Mouse (Mus musculus) forebrain, embryonic 14.5 days (tissue): ENCODE measurements at regions not wholly inside any gene's neighbourhood (a gene's known extent, or its start where the extent isn't known, plus 50 kb on each side); places are given as distances from the start of the nearest gene placed in this dataset.
A peak's percentile ranks its signal among the peaks of the same experiment; 100 is the strongest.

Experiments
- ATAC-seq: fragments of 200-750 bp; cut with Nextera tagmentation; 2 replicates; pipeline ENCODE4 v1.8.0; 2017; ENCODE audit warnings: mild to moderate bottlenecking, moderate library complexity
- DNase-seq: peaks from one replicate; pipeline ENCODE4 v3.0.0-alpha.2; 2015; ENCODE audit warnings: low spot score
- H3K27ac ChIP-seq: fragments of 300-500 bp; sonication (generic); 2 replicates; pipeline ENCODE4 v1.5.1; 2014; ENCODE audit warnings: low read depth, mild to moderate bottlenecking, control low read depth, low read length, moderate library complexity
- H3K27me3 ChIP-seq: fragments of 300-500 bp; sonication (generic); replicated peaks from 2 replicates; pipeline ENCODE4 v1.6.1; 2014; ENCODE audit warnings: low read length, control low read depth, mixed read lengths; ENCODE audit not compliant: control insufficient read depth, insufficient read depth
- H3K36me3 ChIP-seq: fragments of 300-500 bp; sonication (generic); 2 replicates; pipeline ENCODE4 v1.6.1; 2014; ENCODE audit warnings: low read length, control low read depth; ENCODE audit not compliant: control insufficient read depth, insufficient read depth
- H3K4me1 ChIP-seq: fragments of 300-500 bp; sonication (generic); 2 replicates; pipeline ENCODE4 v1.6.1; 2014; ENCODE audit warnings: antibody characterized with exemption, low read length, control low read depth; ENCODE audit not compliant: control insufficient read depth, insufficient read depth
- H3K4me2 ChIP-seq: fragments of 300-500 bp; sonication (generic); 2 replicates; pipeline ENCODE4 v1.6.1; 2014; ENCODE audit warnings: mild to moderate bottlenecking, control low read depth, low read length
- H3K4me3 ChIP-seq: fragments of 300-500 bp; sonication (generic); 2 replicates; pipeline ENCODE4 v1.5.1; 2014; ENCODE audit warnings: low read depth, low read length, control low read depth
- H3K9ac ChIP-seq: fragments of 300-500 bp; sonication (generic); 2 replicates; pipeline ENCODE4 v1.6.1; 2014; ENCODE audit warnings: mild to moderate bottlenecking, low read length, control low read depth, moderate library complexity
- H3K9me3 ChIP-seq: fragments of 300-500 bp; sonication (generic); replicated peaks from 2 replicates; pipeline ENCODE4 v1.6.1; 2016; ENCODE audit warnings: low read length, control low read depth, mixed read lengths; ENCODE audit not compliant: control insufficient read depth
- whole genome bisulfite sequencing: fragments of 180-500 bp; shearing (Covaris S2); extraction: QIAGEN DNeasy Blood & Tissue Kit; methylation state at CpG from one replicate; pipeline ENCODE4 v1.1.7; 2014; 5-methylcytosine and 5-hydroxymethylcytosine counted together

- DNase-seq (peak; percentile 93), ATAC-seq (peak; percentile 89)
- H3K9ac ChIP-seq = no peak overlapping the region
- peak overlapping the region; percentile 36; the same call in 1 of the 2 replicates for H3K4me2 ChIP-seq
- no peaks in the 10 kb centered on the region for H3K27me3 ChIP-seq
- no peak overlapping the region for H3K4me3 ChIP-seq
- H3K36me3 ChIP-seq = no peaks in the 10 kb centered on the region
- H3K9me3 ChIP-seq = no peaks in the 10 kb centered on the region
- WGBS = 9% methylated on average over 8 of the region's 8 CpGs
- H3K4me1 ChIP-seq = peaks cover 19% of the 10 kb centered on the region
- H3K27ac ChIP-seq = peak overlapping the region; percentile 82
Observed at GRCm38 (mm10) chr13:101233181-101233842, 400.1 kb upstream of the Slc30a5 start.

- WGBS = 92% methylated on average over 4 of the region's 4 CpGs
- no peaks in the 10 kb centered on the region for H3K9me3 ChIP-seq
Observed at GRCm38 (mm10) chr13:101229861-101230260, 396.6 kb upstream of the Slc30a5 start.

GRCm38 (mm10) chr13:101225366-101225765 is 392.1 kb upstream of the Slc30a5 start:
- Histone ChIP-seq H3K9ac (no peak overlapping the region), H3K27me3 (no peaks in the 10 kb centered on the region), H3K4me1 (0 out of 2 replicates have a peak, but pooled peaks cover 2% of the 10 kb centered on the region), H3K36me3 (no peaks in the 10 kb centered on the region), H3K4me2 (no peak overlapping the region), H3K4me3 (no peak overlapping the region), H3K27ac (no peak overlapping the region), H3K9me3 (no peaks in the 10 kb centered on the region)
- ATAC-seq = no peak
- WGBS = 65% methylated on average over 2 of the region's 2 CpGs
- DNase-seq = no peak

More at GRCm38 (mm10) chr13:101229861-101230260, 396.6 kb upstream of the Slc30a5 start:
- no peak for ATAC-seq
- Histone ChIP-seq H3K36me3 (no peaks in the 10 kb centered on the region), H3K4me3 (no peak overlapping the region), H3K4me1 (peaks cover 19% of the 10 kb centered on the region), H3K9ac (no peak overlapping the region), H3K27me3 (no peaks in the 10 kb centered on the region), H3K27ac (no peak overlapping the region), H3K4me2 (no peak overlapping the region)
- DNase-seq = no peak

GRCm38 (mm10) chr13:101221331-101222043 is 388.3 kb upstream of the Slc30a5 start:
- H3K36me3 ChIP-seq = no peaks in the 10 kb centered on the region
- no peak overlapping the region for H3K4me3 ChIP-seq
- DNase-seq (no peak), ATAC-seq (no peak)
- 59% methylated on average over 7 of the region's 7 CpGs for WGBS
- H3K27me3 ChIP-seq = no peaks in the 10 kb centered on the region
- no peak overlapping the region for H3K27ac ChIP-seq
- no peaks in the 10 kb centered on the region for H3K9me3 ChIP-seq
- H3K4me2 ChIP-seq = no peak overlapping the region
- peaks cover 17% of the 10 kb centered on the region for H3K4me1 ChIP-seq
- no peak overlapping the region for H3K9ac ChIP-seq

- WGBS = 77% methylated on average over 5 of the region's 5 CpGs
- no peak overlapping the region for H3K27ac ChIP-seq
- H3K4me2 ChIP-seq = no peak overlapping the region
- H3K36me3 ChIP-seq = no peaks in the 10 kb centered on the region
- ATAC-seq (peak; percentile 62; the same call in 1 of the 2 replicates), DNase-seq (peak; percentile 49)
- H3K27me3 ChIP-seq = no peaks in the 10 kb centered on the region
- H3K9me3 ChIP-seq = no peaks in the 10 kb centered on the region
- no peak overlapping the region for H3K4me3 ChIP-seq
- peaks cover 29% of the 10 kb centered on the region for H3K4me1 ChIP-seq
- H3K9ac ChIP-seq = no peak overlapping the region
Observed at GRCm38 (mm10) chr13:101219568-101219967, 386.3 kb upstream of the Slc30a5 start.

GRCm38 (mm10) chr13:101216897-101217480 is 383.8 kb upstream of the Slc30a5 start:
- Histone ChIP-seq H3K9me3 (no peaks in the 10 kb centered on the region), H3K4me1 (peaks cover 46% of the 10 kb centered on the region), H3K4me2 (no peak overlapping the region), H3K27me3 (no peaks in the 10 kb centered on the region), H3K27ac (0 out of 2 replicates have a peak overlapping the region, but pooled peaks have one; percentile 17), H3K4me3 (no peak overlapping the region), H3K36me3 (no peaks in the 10 kb centered on the region), H3K9ac (no peak overlapping the region)
- WGBS = 32% methylated on average over 8 of the region's 8 CpGs
- DNase-seq (peak; percentile 82), ATAC-seq (no peak)

- no peaks in the 10 kb centered on the region for H3K9me3 ChIP-seq
- no peak overlapping the region for H3K4me2 ChIP-seq
- no peak for DNase-seq
- H3K36me3 ChIP-seq = no peaks in the 10 kb centered on the region
- no peak overlapping the region for H3K4me3 ChIP-seq
- H3K4me1 ChIP-seq = peaks cover 46% of the 10 kb centered on the region
- WGBS = 71% methylated on average over 4 of the region's 4 CpGs
- no peaks in the 10 kb centered on the region for H3K27me3 ChIP-seq
- no peak for ATAC-seq
- no peak overlapping the region for H3K27ac ChIP-seq
- H3K9ac ChIP-seq = no peak overlapping the region
Observed at GRCm38 (mm10) chr13:101216421-101216820, 383.2 kb upstream of the Slc30a5 start.

- 39% methylated on average over 11 of the region's 11 CpGs for WGBS
- DNase-seq = no peak
- no peak overlapping the region for H3K4me2 ChIP-seq
- ATAC-seq = no peak
- H3K9ac ChIP-seq = no peak overlapping the region
- peaks cover 46% of the 10 kb centered on the region for H3K4me1 ChIP-seq
- no peaks in the 10 kb centered on the region for H3K27me3 ChIP-seq
- no peak overlapping the region for H3K4me3 ChIP-seq
- no peak overlapping the region for H3K27ac ChIP-seq
- no peaks in the 10 kb centered on the region for H3K36me3 ChIP-seq
- no peaks in the 10 kb centered on the region for H3K9me3 ChIP-seq
Observed at GRCm38 (mm10) chr13:101215792-101216221, 382.6 kb upstream of the Slc30a5 start.
